Mouse (Mus musculus): Measurements from ENCODE around the gene Klhdc8a.
A peak's percentile ranks its signal among the peaks of the same experiment; 100 is the strongest.
"Not testable (repeated sequence)": the region's sequence is repeated elsewhere in the genome, so short reads cannot be mapped to it uniquely, and the experiment has no call there.

Klhdc8a gene

GRCm38 (mm10) chr1:132298425-132298800 lies at the start of gene Klhdc8a:
TSS of gene Klhdc8a (plus strand) at chr1:132298626.
- peak; percentile 46 for DNase-seq

GRCm38 (mm10) chr1:132254467-132254866 lies 44.0 kb upstream of the Klhdc8a start:
- no peak for DNase-seq

GRCm38 (mm10) chr1:132260331-132260730 lies 38.1 kb upstream of the Klhdc8a start:
- no peak for DNase-seq

GRCm38 (mm10) chr1:132261058-132261457 lies 37.4 kb upstream of the Klhdc8a start:
- peak; percentile 60 for DNase-seq

DNA sequence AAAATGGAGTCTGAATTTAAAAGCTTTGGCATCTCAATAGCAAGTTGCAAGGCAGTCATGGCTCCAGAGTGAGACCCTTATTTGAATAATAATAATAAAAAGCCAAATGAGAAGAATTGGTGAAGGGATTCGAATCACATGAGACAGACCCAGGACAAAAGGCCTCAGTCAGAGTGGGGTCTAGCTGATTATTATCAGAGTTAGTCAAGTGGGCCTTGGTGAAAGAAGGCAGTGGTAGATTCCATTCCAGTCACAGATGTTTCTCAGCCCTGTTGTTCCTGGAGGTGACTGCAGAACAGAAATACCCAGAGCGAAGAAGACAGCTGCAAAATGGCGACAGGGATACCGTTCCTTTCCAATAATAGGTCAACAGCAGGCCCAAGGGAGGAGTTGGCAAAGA lies 34.8 kb upstream of the Klhdc8a start:
- no peak for DNase-seq

DNA sequence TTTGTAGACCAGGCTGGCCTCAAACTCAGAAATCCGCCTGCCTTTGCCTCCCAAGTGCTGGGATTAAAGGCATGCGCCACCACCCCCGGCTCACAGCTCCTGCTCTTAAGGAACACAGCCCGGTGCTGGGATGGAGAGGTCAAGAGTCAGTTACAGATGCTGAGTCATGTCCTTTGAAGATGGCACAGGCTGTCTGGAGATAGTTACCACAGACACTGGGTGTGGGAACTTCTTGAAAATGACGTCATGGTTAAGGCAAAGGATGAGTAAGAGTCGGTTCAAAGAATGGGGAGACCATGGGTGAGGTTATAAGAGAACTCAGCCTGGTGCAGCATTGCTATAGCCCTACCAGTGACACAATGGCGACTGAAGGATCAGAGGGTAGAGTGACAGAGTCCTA lies 33.8 kb upstream of the Klhdc8a start:
- no peak for DNase-seq

GRCm38 (mm10) chr1:132265211-132265859 lies 33.1 kb upstream of the Klhdc8a start:
- DNase-seq: no peak

DNA sequence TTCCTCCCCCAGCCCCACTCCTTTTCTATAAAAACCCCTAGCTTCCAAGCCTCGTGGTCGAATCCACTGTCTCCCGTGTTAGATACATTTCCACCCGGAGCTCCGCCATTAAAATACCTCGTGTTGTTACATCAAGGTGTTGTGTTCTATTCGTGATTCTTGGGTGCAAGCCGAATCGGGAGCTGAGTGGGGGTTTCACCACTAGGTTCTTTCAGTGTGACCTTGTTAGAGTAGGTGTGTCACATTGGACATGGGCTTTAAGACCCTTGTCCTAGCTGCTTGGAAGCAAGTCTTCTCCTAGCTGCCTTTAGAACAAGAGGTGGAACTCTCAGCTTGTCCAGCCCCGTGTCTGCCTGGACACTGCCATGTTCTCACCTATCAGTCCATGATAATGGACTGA lies 32.5 kb upstream of the Klhdc8a start:
- no peak for DNase-seq

DNA sequence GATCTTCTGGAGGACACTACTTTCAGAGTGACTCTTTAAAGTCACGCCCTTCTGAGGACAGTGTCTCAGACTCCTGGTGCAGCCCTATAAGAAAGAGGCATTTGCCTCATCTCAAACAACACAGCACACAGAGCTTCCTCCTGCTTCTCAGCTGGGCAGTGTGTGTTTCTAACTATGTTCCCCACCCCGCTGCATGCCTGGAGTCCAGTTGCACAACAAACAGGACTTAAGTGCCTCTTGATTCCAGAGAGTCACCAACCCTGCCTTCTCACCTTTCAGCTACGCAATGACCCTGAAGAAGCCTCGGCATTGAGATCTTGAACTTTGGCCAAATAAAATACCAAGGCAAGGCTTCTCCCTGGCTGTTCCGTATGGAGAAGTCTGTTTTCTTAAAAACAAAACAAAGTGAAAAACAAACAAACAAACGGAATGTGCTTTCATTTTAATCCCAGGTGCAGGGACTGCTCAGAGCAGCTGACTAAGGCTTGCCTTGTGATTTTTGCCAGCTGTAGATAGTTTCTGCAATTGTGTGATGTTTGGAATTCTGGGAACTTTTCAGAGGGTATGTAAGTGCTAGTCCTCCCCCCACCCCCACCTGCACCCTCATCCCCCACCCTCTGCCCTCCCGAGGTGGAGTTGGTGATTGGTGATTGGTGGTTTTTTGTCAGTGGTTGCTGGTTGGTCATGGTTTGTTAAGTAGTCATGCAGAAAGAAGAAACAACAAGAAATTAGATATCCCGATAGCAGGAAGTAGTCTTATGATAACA lies 31.5 kb upstream of the Klhdc8a start:
- no peak for DNase-seq

DNA sequence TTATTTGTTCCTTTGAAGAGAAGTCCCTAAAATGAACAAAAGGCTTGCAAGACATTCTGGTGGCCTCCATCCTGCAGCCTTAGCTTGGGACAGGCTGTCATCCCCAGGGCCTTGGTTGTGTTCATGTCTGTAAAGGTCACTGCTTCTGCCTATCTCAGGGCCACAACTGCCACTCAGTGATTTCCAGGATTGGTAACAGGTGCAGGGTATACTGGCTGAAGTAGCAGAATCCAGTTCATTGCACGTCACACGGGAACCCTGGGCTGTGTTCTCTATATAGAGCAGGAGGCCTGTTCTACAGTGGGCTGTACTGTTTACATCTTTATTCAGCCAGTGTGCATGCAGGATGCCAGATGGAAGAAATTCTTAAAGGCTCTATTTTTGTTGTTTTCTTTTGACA lies 30.5 kb upstream of the Klhdc8a start:
- peak; percentile 18 for DNase-seq

DNA sequence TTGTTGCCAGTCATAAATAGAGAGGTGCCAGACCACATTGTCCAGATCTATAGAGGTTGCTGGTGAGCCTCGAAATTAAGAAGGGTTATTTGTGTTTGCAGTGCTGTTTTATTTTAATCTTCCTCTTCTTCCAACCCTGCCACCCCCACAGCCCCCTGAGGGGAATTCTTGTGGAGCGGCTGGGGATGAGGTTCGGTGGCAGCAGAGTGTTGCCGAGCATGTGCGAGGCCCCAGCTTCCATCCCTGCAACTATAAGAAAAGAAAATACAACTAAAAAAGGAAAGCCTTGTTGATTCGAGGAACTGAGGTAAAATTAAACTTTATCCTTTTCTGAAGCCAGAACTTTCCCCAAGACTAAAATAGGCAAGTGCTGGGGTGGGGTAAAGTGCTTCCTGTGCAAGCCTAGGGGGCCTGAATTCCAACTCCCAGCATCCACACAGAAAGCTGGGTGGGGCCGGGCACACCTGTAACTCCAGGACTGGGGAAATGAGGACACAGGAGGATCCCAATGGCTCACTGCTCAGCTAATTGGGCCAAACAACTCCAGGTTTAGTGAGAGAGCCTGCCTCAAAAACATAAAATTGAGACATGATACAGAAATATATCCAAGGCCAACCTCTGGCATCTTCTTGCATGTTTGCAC lies 29.9 kb upstream of the Klhdc8a start:
- no peak for DNase-seq

DNA sequence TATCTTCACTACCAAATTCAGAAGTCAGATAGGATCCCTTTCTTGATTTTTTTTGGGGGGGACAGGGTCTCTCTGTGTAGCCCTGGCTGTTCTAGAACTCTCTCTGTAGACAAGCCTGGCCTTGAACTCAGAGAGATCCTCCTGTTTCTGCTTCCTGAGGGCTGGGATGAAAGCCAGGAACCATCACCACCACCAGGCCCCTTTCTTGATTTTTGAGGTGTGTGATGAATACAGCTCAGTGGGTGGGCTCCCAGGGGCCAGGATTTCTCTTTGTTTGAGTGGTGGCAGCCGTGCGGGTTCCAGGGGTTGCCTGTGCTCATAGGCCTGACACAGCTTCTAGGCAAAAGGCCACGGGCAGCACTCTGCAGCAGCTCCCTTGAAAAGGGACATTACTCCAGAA lies 27.2 kb upstream of the Klhdc8a start:
- DNase-seq: no peak

DNA sequence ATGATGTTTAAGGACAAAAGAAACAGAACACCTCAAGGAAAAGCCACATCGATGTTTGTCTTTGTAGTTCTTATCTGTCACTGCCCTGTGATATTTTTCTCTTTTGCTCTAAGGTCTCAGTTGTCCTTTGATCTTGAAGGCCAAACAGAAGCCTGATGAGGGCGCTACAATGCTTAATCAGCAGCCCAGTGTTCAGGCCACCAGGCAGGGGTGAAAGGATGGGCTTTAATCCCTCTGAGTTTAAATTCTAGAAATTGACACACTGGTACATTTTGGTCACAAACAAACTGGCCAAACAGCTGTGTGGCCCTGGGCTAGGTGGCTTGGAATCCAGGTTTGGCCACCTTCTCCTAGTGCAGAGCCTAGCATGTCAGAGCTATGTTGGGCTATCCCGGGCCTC lies 21.7 kb upstream of the Klhdc8a start:
- no peak for DNase-seq

DNA sequence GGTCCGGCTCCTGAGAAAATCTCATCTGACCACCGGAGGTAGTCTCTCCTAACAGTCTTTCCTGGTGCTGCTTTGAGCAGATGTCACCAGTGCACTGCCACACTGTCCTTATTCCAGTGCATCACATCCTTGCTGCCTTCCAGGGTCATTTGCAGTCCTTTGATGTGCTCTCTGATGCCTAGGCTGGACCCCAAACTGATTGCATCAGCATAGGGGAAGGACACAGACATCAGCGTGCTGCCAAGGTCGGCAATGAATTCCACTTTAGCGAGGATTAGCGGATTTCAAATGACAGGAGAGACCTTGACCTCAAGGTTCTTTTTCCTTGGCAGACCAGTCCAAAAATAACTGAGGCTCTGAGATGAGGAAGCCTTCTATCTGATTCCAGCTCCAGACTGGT lies 21.3 kb upstream of the Klhdc8a start:
- no peak for DNase-seq

DNA sequence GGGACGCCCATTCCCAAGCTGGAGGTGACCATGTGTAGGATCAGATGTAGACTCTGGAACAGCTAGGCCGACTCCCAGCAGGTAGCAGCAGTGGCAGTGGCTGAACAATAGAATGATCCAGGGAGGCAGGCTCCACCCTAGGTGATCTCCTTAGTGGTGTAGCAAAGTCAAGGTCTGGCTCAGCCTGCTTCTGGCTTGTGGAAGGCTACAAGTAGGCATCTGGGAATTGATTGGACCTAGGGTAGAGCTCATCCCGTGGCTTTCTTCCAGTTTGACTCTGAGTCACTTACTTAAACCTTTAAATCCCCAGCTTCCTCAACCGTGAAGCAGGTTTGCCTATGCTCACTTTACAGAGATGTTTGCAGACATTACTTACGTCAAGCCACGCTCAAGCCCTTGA lies 17.8 kb upstream of the Klhdc8a start:
- DNase-seq: not testable (repeated sequence)

DNA sequence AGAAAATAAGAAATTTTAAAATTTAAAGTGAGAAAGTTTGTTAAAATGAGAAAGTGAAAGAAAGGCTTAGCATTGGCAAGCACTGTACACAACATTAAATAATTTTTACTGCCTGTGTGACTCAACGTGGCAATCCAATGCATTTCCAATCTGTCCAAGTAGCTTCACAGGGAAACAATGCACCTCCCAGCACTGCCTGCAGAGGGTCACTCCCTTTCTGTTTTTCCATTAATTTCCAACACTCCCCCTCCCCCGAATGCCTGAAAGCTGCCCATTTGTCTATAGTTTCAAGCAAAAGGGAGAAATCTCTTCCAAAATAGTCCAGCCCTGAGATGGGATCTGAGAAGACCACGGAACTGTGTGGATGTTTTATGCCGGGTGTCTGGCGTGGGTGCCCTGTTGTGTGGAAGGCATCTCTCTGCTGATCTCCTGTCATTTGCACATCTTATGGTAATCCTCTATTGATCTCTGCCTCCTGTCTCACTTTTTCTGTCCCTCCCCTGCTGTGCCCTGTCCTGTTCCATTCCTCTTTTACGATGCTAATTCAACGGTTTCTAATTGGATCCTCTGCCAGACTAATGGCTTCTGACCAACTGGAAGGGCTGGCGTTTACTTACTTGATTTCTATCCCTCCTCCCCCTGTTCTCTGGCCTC lies 16.8 kb upstream of the Klhdc8a start:
- no peak for DNase-seq

DNA sequence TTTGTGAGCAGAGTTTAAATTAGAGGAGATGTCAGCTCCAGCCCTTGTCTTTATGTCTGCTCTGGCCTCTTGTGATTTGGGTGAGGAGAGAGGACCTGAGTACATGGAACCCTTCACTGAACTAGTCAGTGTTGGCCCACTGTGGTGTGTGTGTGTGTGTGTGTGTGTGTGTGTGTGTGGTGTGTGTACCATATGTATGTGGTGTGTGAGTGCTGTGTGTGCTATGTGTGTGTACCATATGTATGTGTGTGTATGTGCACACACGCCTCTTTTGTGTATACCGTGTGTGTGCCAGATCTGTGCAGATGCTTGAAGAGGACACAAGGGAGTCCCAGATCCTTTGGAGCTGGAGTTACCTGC lies 16.3 kb upstream of the Klhdc8a start:
- DNase-seq: no peak

DNA sequence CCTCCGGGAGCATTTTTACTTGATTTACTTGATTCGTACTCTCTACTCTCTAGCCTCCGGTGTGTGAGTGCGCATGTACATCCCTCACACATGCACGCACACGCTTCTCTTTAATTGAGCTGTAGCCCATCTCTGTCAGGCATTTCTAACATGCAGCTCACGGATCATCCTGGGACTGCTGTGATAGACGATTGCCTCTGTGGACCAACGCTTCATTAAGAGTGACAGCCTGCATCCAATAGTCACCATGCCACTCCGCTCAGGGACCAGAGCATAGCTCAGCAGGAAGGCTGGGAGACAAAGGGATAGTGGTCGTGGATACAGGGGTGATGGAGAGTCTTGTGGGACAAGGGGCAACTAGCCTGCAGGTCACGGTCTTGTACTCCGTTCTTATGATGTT lies 15.4 kb upstream of the Klhdc8a start:
- no peak for DNase-seq

GRCm38 (mm10) chr1:132286735-132287134 lies 11.7 kb upstream of the Klhdc8a start:
- no peak for DNase-seq

- no peak for DNase-seq
Measured at GRCm38 (mm10) chr1:132287445-132287844, 11.0 kb upstream of the Klhdc8a start.

GRCm38 (mm10) chr1:132287991-132288451 lies 10.4 kb upstream of the Klhdc8a start:
- DNase-seq: no peak

- DNase-seq: no peak
Measured at GRCm38 (mm10) chr1:132289965-132290364, 8.5 kb upstream of the Klhdc8a start.

DNA sequence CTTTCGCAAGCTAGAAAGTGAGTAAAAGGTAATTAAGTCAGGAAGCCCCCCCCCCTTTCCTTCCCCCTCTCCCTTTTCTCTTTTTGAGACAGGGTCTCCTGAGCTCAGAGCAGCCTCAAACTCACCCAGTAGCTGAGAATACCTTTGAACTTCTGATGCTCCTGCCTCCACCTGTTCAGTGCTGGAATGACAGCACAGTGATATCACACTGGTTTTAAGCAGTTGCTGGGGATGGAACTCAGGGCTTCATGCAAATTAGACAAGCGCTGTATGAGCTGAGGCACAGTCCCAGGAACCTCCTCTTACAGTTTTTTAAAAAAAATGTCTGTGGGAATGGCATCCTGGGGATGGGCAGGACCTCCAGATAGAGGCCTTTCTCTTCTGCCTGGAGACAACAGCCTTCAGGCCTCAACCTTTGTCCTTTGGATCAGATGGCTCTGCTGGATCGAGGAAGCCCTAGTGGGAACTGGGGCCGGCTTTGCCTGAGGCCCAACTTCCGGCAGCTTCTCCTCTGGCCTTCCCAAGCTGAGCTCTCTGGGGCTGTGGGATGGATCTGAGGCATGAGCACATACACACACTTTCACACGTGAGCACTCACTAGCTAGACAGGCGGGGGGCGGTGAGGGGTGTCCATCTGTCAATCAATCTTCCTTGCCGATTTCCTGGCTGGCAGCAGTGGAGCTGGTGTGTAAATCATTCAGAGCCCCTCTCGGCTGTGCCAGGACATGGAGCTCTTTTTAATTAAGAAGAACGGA lies 7.3 kb upstream of the Klhdc8a start:
- DNase-seq: no peak
